Mouse (Mus musculus) retina, embryonic 14.5 days (tissue): ENCODE data around the gene Glycam1.
"Not testable (repeated sequence)": the region's sequence is repeated elsewhere in the genome, so short reads cannot be mapped to it uniquely, and the experiment has no call there.

Experiments
- DNase-seq: peaks from one replicate; pipeline ENCODE4 v3.0.0-alpha.2; 2015; ENCODE audit warnings: low spot score

Glycam1 gene

DNA sequence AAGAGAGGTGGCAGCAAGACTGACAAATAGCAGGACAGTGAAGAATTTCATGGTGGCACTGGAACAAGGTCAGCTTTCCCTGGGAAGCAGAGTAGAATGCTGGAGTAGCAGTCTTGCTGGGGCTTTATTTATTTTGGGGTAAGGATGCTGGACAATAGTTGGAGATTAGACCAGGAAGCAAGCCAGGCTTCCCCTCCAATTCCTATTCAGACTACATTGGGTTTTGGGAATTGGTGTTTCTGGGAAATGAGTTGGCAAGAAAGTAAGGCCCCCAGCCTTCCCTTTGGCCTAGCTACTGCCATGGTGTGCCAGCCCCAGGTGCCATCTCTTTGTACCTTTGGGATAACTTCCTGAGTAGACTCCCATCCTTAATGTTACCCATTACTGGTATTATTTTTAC lies at the start of gene Glycam1:
Glycam1 (minus strand) TSS at position 101 of the 400 bp plus-strand sequence.
- no peak for DNase-seq

DNA sequence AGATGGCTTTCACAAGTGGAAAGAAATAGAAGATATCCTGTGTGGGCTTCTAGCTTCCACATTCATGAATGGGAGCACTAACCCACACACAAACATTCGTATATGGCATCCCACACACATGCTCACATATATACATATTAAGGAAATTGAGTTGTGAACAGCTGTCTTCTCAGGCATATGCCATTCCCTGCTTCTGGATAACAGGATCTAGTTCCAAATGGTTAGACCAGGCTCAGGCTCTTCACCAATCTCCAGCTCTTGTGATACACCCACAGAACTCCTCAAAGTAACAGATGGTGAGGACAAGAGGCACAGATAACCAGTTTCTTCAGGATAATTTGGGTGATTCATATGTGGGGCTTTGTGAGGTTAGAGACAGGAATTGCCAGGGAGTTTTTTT lies 39.6 kb upstream of the Glycam1 start:
- no peak for DNase-seq

DNA sequence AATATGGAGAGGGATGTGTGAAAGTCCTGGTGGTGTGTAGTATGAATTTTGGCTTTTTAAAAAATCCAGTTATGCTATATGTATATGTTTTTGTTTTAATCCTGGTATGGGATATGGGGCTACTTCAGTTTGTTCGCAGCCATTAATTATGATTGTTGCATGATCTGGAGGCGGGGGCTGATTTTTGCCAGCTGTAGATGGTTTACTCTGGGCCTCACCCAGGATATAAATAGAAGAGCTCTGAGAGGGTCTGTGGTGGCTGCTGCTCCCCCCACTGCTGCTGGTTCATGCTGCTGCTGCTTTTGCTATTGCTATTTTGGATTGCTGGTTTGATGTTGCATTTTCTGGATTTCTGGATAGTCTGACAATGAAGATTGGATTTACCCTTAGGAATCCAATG lies 25.9 kb upstream of the Glycam1 start:
- DNase-seq, result no peak

DNA sequence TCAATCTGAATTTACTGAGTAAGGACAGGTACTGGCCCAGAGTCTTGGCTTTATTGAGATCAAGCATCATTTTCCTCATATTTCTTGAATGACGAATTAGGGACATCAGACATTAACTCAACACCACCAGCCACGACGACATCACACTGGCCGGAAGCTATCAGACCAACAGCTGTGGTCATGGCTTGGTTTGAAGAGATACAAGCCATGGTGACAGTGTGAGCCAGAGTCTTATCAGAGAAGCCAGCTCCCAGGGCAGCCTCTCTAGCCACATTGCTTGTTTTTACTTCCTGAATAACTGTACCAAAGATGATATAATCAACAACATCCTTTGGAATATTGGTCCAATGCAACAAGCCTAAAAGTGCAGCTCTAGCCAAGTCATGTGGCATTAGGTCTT lies 22.9 kb upstream of the Glycam1 start:
- DNase-seq, result not testable (repeated sequence)

DNA sequence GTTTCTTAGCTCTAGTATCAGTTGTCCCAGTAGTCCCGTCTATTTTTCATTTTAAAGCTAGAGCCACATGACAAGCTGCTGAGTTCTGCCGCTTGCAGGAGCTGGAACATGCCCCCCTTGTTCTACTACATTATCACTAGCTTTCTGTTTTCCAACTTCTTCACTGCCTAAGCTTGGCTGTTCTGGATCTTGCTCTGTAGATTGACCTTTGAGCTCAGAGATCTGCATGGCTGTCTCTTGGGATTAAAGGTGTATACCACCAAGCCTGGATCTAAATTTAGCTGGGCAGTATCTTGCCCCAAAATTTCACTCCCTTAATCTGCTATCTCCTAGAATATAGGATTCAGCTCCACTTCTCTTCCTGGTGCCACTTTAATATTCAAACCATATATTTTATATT lies 21.0 kb upstream of the Glycam1 start:
- no peak for DNase-seq

DNA sequence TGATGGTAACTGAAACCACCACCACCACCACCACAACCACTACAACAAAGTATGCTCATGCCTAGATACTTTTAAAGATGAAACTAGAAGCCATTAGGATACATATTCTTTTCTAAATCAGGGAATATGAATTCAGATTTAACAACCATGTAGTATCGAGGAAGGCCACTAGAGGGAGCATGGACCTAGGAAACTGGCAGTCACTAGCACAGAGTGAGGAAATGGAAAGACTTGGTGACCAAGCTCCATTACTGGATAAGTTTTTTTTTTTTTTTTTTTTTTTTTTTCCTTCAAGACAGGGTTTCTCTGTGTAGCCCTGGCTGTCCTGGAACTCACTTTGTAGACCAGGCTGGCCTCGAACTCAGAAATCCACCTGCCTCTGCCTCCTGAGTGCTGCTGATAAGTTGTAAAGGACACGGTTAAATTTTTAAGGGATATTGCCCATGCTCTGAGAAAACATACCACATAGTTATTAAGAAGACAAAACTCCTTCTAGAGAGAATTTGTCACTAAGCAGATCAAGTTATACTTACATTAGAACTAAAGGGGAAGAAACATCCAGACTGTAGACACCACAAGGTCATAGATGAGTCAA lies 12.7 kb downstream of the Glycam1 start:
- peak; percentile 88 for DNase-seq

DNA sequence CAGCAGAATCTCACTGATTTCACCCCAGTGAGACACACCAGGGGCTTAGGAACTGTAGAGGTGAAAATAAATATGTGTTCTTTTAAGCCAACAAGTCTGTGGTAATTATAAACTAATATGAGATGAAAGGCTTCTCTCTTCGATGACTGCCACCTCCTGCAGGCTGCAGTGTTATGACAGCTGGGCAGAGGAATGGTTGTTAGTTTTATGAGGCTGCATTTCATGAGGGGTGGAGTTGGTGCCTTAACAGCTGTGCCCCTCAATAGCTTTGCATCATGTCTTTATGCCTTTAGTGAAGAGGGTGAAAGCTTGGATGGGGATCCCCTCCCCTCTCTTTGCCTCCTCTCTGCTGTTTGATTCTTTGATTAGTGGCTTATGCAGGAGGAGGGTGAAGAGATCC lies 13.8 kb downstream of the Glycam1 start:
- DNase-seq, result no peak

DNA sequence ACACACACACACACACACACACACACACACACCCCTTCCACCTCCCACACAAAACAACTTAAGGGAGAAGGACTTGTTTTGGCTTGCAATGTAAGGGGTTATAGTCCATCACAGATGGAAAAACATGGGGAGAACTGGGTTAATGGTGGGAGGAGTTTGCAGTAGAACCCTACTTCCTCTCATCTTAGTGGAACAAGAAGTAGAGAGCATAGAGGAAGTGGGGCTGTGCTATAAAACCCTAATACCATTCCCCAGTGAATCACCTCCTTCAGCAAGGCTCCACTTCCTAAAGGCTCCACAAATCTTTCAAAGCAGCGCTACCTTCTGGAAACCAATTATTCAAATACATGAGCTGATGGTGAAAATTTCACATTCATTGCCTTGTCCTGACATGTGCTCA lies 15.4 kb downstream of the Glycam1 start:
- no peak for DNase-seq

DNA sequence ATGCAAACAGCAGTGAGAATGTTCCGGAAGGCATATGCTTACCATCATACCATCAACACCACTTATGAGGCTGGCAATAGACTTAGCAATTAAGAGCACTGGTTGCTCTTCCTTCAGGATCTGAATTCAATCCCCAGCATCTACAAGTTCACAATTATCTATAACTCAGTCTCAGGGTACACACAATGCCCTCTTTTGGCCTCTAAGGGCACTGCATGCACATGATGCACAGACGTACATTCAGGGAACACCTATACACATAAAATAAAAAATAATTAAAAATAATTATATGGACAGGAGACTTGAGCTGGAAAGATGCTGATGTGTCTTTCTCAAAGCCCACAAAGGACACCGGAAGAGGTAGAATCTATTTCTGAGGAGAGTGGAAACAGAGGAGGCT lies 16.9 kb downstream of the Glycam1 start:
- DNase-seq, result peak; percentile 16

DNA sequence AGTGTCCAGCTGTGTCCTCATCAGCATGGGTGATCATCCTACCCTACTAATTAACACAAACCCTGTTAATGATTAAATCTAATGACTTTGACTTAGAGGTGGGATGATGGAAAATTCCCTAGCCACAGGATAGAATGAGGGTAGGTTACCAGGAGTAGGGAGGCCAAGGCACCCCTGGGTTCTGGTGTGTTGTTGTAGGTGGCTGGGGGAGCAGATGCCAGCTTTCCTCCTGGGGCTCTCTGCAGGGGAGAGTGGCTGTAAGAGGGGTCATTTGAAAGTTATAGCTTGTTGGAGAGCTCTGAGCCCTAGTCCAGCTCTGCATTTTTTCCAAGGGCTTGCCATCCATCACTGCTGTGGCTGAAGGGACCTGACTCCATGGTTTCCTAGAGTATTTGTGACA lies 22.4 kb downstream of the Glycam1 start:
- no peak for DNase-seq

DNA sequence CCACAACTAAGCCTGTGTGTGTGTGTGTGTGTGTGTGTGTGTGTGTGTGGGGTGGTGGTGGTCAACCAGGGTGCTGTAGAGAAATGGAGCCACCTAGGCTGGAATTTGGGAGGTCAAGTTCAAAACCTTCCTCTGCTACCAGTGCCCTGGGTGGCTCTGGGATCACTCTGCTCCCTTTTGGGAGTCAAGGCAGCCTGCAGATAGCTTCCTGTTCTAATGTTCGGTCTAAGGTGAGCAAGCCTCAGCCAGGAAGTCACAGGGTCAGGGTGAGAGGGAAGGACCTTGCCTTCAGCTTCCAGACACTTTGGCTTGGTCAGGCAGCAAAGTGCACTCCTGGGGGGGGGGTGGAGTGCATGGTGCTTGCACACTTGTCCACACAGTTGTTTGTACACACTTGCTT lies 24.2 kb downstream of the Glycam1 start:
- no peak for DNase-seq

DNA sequence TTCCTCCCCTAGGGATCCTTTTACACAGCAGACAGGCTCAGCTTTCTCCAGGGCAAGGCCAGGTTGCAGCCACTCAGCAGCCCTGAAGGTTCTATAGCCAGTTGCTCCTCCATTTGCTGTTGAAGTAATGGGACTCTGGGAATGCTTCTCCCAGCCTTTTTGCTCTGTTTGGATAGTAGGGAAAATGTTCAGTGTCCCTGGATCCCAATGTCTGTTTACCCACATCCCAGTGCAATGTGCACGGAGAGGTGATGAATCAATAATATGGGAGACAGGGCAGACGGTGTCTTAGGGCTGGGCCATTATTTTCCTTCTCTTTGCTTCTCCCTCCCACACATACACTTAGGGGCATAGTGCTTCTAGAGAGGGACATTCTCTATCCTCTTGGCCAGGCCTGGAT lies 25.6 kb downstream of the Glycam1 start:
- DNase-seq, result no peak

DNA sequence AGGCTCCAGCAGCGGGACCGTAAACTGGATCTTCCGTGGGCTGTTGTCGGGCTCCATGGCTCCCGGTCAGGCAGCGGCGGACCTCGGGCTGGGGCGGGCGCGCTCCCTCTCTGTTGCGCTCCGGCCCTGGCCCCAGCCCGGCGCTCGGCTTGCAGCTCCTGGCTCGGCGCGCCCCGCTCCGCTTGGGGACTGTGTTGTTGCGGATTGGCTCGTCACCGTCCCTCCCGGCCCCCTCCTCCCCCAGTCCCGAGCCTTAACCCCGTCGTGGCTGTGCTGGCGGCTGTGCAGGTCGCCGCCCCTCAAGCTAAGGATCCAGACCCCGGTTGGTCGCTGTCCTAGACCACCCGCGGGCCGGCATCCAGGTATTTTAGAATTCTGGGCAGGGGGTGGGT lies 27.1 kb downstream of the Glycam1 start, which contains the start of gene Ppp1r1a:
Ppp1r1a (minus strand) TSS at position 182 of the 392 bp plus-strand sequence.
- DNase-seq, result peak; percentile 84

DNA sequence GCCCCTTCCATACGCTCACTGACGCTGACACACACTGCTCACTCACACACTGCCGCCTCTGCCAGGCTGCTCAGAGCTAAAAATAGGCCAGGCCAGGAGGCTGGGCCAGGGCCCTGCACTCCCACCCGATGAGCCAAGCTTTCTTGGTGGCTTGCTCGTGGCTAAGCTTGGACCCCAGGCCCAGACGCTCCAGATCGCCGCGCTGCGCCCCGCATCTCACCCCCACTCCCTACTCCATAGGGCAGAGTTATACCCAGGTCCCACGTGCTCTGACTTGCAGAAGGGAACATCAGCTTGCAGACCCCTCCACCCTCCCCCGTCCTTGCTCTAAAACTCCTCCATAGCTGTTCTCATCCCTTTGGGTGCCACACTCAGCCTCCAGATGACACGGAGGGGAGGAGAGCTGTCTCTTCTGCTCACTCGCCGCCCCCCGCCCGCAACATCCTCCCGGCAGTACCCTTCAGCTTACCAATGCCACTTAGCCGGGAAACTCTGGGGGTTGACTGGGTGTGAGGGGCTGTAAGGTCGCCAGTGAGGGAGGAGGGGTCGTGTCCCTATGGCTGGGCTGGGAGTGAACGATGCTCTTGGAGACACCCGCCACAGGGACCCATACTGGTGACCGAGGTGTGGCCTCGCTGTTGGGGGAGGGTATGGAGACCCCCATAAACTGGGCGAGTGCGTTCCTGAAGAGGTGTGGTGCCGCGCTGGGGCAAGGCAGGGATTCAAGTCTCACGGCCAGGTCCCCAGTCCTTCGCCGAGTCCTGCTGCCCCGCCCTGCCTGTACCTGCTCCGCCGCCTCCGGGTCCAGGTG lies 27.7 kb downstream of the Glycam1 start:
- DNase-seq, result peak; percentile 68

DNA sequence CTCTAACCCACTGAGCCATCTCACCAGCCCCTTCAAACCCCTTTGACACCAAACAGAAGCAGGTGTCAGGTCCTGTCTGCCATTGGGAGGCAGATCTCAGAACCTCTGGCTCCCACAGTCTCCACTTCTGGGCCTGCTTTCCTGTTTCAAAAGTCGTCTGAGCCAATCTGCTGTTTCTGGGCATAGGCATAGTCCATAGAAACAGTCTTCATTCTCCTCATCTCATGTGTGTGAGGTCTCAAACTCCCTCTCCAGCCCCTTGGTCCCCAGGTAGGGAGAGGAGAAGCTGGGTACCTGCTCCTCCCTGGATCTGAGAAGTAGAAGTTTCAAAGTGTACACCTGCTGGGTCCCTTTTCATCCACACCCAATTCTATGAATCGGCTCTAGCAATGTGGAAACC lies 28.4 kb downstream of the Glycam1 start:
- peak; percentile 12 for DNase-seq

DNA sequence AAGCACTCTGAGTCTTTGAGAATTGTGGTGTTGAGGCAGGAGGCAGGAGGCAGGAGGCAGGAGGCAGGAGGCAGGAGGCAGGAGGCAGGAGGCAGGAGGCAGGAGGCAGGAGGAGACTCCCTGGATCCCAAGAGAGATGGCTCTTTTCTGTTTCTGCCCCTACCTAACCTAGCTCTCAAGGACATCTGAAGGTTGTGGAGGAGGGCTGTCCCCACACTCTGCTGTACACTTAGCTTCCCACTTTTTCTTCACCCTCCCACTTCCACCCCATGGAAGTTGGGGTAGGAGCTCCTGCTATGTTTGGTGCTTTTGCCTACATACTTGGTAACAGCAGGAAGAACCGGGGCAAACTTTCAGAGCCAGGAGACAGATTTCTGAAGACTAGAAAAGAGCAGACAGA lies 29.1 kb downstream of the Glycam1 start:
- no peak for DNase-seq

DNA sequence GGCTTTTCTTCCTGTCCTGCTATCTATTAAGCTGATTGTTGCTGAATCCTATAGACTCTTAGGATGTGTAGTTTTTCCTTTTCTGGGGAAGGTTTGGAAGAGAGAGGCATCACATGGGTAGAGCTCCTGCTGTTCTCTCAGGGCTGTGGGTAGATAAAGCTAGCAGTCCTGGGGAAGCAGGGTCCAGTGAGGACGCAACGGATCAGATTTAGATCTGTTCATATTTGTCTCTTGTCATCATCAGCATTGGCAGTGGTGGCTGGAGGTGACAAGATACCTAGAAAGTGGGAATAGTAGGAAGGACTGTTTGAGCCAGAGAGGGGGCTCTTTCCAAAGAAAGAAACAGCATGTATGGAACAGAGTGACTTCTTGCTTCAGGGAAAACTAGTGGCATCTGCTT lies 29.9 kb downstream of the Glycam1 start:
- DNase-seq, result no peak

DNA sequence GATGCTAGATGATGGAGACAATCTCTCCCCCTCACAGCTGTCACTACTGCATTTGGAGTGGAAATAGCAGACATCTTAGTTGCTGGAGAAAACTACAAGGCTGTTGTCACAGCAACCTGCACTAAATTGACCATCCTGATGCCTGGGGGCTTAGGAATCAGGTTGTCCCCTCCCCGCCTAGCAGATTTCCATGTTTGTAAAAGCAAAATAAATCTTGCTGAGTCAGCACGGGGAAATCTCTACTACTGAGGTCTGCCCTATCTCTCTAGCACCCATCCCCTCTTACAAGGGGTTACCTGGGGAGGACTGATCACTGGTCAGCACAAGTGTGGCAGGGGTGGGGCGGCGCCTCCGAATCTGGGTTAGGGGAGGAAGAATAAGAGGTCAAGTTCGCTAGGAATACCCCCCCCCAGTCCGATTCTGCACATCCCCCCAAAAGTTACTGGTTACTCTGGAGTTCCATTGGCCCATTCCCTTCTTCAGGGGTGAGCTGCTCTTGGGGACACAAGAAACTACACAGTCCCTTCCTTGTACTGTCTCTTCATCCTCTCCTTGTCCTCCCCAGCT lies 30.7 kb downstream of the Glycam1 start:
- DNase-seq, result no peak

DNA sequence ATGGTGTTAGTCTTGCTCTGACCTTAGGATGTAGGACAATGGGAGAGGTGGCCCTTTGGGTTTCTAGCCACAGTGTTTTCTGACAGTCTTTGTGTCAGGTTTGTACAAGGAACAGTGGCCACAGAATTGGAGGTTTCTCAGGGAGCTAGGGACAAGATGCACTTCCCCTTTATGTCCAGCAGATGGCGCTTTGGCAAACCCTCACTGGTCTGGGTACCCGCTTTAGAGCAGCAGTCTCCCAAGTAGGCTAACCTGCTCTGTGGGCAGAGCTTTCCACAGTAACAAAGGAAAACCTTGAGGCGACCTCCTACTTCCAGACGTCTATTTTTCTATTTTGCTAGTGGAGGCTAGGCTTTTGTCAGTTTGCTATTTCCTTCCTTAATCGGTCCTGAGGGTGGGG lies 34.5 kb downstream of the Glycam1 start:
- peak; percentile 91 for DNase-seq

DNA sequence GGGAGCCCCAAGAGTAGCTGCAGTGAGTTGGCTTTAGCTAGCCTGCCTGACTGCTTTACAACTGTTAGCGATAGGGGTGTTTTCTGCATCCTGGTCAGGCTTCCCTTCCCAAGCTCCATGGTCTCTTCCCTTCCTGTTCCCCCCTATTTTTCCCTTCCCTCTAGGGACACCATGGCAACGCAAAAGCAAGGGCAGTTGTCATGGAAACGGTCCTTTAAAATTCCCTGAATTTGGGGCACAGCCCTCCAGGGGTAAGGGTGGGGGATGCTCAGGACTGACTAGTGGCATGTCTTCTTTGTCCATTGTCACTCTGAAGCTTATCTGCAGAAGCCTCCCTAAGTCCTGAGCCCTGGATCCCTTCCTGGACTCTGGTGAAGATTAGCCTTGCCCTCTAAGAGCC lies 41.7 kb downstream of the Glycam1 start:
- DNase-seq, result no peak

DNA sequence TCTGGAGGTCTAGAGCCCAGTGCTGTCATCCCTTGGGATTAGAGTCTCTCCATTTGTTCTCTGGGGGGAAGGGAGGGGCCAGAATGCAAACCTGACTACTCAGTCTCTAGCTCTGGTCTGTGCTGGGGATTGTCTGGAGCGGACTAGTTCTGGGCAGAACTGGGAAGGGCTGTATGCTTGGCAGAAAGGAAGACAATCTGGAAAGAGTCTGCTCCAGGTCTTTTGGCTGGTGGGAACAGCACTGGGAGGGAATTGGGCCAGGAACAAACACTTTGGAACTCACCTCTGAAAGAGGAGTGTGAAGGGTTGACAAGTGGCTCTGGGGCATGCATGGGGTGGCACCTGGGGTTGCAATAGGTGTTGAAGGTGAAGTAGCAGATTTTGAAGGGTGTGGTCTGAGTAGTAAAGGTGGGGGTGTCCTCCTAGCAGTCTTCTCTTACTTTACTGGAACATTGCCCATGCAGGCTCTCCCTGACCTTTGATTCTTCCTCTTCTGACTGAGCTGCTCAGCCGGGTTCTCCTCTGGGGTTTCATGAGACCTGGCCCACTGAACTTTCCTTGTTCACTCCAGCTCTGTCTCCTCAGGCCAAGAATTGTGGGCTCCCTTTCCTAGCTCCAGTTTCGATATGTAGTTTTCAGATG lies 42.3 kb downstream of the Glycam1 start:
- peak; percentile 40 for DNase-seq

DNA sequence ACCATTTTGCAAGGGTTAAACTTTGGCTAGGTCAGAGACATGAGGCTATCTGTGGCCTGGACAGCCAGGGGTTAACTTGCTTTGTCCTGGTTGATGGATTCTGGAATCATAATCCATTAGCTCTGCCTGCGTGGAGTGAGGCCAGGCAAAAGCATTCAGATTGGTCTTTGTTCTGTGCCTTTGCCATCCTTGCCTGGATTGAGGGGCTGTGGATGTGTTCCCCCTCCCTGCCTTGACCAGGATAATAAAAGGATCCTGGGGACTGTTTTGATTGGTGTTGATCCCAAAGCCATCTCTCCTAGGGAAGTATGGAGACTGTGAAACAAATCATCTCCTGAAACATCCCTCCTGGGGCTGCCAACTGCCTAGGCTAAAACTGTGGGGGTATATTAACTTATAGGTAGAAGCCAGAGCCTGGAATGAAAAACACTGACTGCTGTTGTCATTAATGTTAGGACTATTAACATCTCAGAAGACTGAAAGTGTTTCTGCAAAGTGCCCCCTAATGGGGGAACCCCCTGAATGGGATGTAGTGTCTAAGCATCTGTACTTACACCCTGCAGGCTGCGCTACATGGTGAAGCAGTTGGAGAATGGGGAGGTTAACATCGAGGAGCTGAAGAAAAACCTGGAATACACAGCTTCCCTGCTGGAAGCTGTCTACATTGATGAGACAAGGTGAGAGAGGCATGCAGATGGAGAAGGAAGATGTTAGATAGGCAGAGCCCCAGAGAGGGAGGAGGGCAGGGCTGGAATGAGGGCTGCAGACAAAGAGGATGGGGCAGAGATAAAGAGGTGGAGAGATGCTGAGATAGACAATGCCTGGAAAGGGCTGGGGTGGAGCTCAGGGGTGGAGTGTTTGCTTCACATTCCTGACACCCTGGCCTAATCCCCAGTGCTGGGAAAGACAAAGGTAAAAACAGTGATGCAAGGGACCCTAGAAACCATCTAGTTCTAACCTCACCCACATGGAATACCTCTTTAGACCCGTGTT lies 45.2 kb downstream of the Glycam1 start:
- peak; percentile 83 for DNase-seq
